In genomic region chr13:13503695-13504386, GRCm38 (mm10) we compare ENCODE assay signal across 9 mouse cellular contexts.
DNase-seq lines count a peak whose midpoint lies in the region; ATAC-seq and TF ChIP-seq lines count a peak whose summit lies in the region.
"Had no signal": no experiment of that assay in that cellular context is flagged by ENCODE, and none has a peak within 500 bp of the region (broad histone marks: within the 10 kb centered on the region; RNA-seq: fewer than 3 reads in every experiment).

No protein-coding gene starts in this region.

- TF ChIP-seq EP300 in lung, postnatal 0 days (IDR thresholded peaks at IDR 0.05) = no peak

- H3K9ac ChIP-seq in heart, embryonic 15.5 days = no peak overlapping the region
- no peak overlapping the region for H3K9ac ChIP-seq in lung, postnatal 0 days (replicated peaks; ENCODE audit: low read depth)
- H3K9ac ChIP-seq: embryonic facial prominence, embryonic 13.5 days had no signal

- TF ChIP-seq CTCF in layer of hippocampus, adult 2 months (conservative IDR thresholded peaks at IDR 0.05) = no peak
- no peak for TF ChIP-seq CTCF in brain, embryonic 14.5 days (IDR thresholded peaks at IDR 0.05; ENCODE audit: borderline replicate concordance, extremely low read depth, insufficient read depth, insufficient read length)
- TF ChIP-seq CTCF in lung, postnatal 0 days (IDR thresholded peaks at IDR 0.05) = no peak

- no peak for DNase-seq in layer of hippocampus, adult 2 months (ENCODE audit: low spot score in 2 of 2)
- no peak for DNase-seq in layer of hippocampus, adult 9-11 months
- DNase-seq in brain, embryonic 14.5 days (ENCODE audit: low read depth) = peak; percentile 27
- peak; percentile 59 for DNase-seq in lung, postnatal 0 days (ENCODE audit: low spot score)
- no peak for DNase-seq in testis, postnatal 14 days (ENCODE audit: low spot score)
- DNase-seq in cerebellum, postnatal 10 days = no peak

- 32% methylated on average over 4 of the region's 4 CpGs for WGBS in heart, embryonic 15.5 days
- 31% methylated on average over 4 of the region's 4 CpGs for WGBS in lung, postnatal 0 days

- peaks cover 44% of the 10 kb centered on the region for H3K36me3 ChIP-seq in heart, embryonic 15.5 days
- H3K36me3 ChIP-seq in lung, postnatal 0 days (ENCODE audit: insufficient read depth, low read length) = peaks cover 18% of the 10 kb centered on the region; the same call in 1 of the 2 replicates
- H3K36me3 ChIP-seq: G1E had no signal

- H3K4me1 ChIP-seq in heart, embryonic 15.5 days (replicated peaks) = peaks cover 7% of the 10 kb centered on the region; the same call in 1 of the 2 replicates
- H3K4me1 ChIP-seq in lung, postnatal 0 days (ENCODE audit: insufficient read depth, low read depth, low read length) = no peaks in the 10 kb centered on the region

- no peak for ATAC-seq in heart, embryonic 15.5 days (replicated peaks; ENCODE audit: insufficient number of reproducible peaks, insufficient read depth, low FRiP score, low read depth)
- peak; percentile 57 for ATAC-seq in lung, postnatal 0 days

- no peak for TF ChIP-seq POLR2A in brain, embryonic 14.5 days (IDR thresholded peaks at IDR 0.05; ENCODE audit: borderline replicate concordance, extremely low read depth, insufficient read depth, insufficient read length, poor library complexity, severe bottlenecking)

- H3K27me3 ChIP-seq in heart, embryonic 15.5 days = no peaks in the 10 kb centered on the region
- no peaks in the 10 kb centered on the region for H3K27me3 ChIP-seq in lung, postnatal 0 days (replicated peaks; ENCODE audit: insufficient read depth, low read length)
- H3K27me3 ChIP-seq: embryonic facial prominence, embryonic 13.5 days had no signal

- H3K9me3 ChIP-seq in heart, embryonic 15.5 days (replicated peaks) = no peaks in the 10 kb centered on the region
- no peaks in the 10 kb centered on the region for H3K9me3 ChIP-seq in lung, postnatal 0 days (ENCODE audit: low read length)
- H3K9me3 ChIP-seq: embryonic facial prominence, embryonic 13.5 days; G1E had no signal

- H3K4me2 ChIP-seq in heart, embryonic 15.5 days = no peak overlapping the region
- H3K4me2 ChIP-seq in lung, postnatal 0 days (replicated peaks; ENCODE audit: low read depth, low read length) = no peak overlapping the region
- H3K4me2 ChIP-seq: embryonic facial prominence, embryonic 13.5 days had no signal

- H3K27ac ChIP-seq in layer of hippocampus, adult 2 months = 0 out of 2 replicates have a peak overlapping the region, but pooled peaks have one; percentile 32
- H3K27ac ChIP-seq in heart, embryonic 15.5 days = peak overlapping the region; percentile 69
- H3K27ac ChIP-seq in lung, postnatal 0 days (ENCODE audit: low read length) = peak overlapping the region; percentile 64
- H3K27ac ChIP-seq: embryonic facial prominence, embryonic 13.5 days had no signal

- no peak overlapping the region for H3K4me3 ChIP-seq in layer of hippocampus, adult 2 months
- no peak overlapping the region for H3K4me3 ChIP-seq in heart, embryonic 15.5 days
- H3K4me3 ChIP-seq in lung, postnatal 0 days (ENCODE audit: low read depth, low read length) = no peak overlapping the region
- H3K4me3 ChIP-seq: embryonic facial prominence, embryonic 13.5 days had no signal

Comparison
In these comparisons a context has a peak if more than half of its experiments do, and no peak if none do; other contexts are left out.
1. DNase-seq: peak in brain, embryonic 14.5 days (single experiment) and lung, postnatal 0 days (single experiment); none in layer of hippocampus, adult 2 months (0 of 2), layer of hippocampus, adult 9-11 months (single experiment), testis, postnatal 14 days (single experiment) and cerebellum, postnatal 10 days (0 of 2).
2. Peak in every context shown above with its lines, with median percentiles within 50 percentile points of each other: H3K27ac ChIP-seq.